Mouse (Mus musculus): ENCODE measurements around the gene Dclk1.

- TF ChIP-seq CTCF (IDR thresholded peaks at IDR 0.05; ENCODE audit: low read depth) (no peak), EP300 (IDR thresholded peaks at IDR 0.05; ENCODE audit: low read depth) (no peak)
Observed at GRCm38 (mm10) chr3:55213785-55214184, 28.4 kb upstream of the Dclk1 start.

Measured in liver, embryonic 14.5 days (tissue).